8 mouse cellular contexts compared by ENCODE assay signal in the genomic region with DNA sequence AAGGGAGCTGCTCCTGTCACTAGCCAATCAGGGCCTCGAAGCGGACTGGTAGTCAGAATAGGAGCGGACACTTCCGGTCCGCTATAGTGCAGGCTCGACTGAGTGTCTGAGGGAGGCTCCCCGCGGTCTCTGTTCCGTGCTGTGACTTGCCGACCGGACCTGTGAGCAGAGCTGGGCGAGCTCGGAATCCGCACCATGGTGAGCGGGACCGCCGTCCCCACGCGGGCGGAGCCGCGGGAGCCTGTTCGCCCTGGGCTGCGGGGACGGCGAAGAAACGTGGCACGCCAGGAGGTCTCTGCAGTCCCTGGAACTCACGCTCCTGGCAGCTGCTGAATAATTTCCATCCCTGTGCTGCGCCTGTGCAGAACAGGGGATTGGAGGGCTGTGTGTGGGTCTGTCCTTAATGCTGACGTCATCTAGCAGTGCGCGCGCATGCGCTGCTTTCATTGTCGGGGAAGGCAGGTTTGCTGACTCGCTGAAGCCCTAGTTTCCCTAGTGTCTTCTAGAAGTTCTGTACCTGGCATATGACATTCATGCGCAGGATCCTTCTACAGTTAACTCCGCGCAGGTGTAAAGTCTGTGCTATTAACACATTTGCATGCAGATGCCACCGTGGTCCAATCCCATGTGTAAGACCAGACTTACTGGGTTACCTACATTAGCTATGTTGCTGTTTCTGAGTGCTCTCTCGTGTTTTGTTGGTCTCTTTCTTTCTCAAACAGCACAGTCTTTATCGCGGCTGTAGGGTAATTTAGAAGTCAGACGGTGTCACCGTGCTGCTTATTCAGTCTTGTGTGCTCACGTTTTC. TPM values are rescaled to one million over a fixed set of nuclear protein-coding genes. Genes with fewer than 3 reads are reported as not detected.
DNase-seq lines count a peak whose midpoint lies in the region; ATAC-seq lines count a peak whose summit lies in the region.

No protein-coding gene starts in this region.

- ATAC-seq in hindbrain, embryonic 13.5 days (ENCODE audit: low FRiP score) = peak; percentile 100

- peak; percentile 62 for DNase-seq in T-cell, adult 2 months (ENCODE audit: low spot score)
- peak; percentile 90 to 93 for DNase-seq in cerebellum, postnatal 10 days
- peak; percentile 67 to 70 for DNase-seq in frontal cortex, postnatal 25 days (ENCODE audit: low spot score in 2 of 2)
- peak; percentile 87 to 91 for DNase-seq in layer of hippocampus, postnatal 14 days (ENCODE audit: low spot score in 2 of 2)
- DNase-seq in lung, postnatal 10 days = peak; percentile 86
- peak; percentile 76 for DNase-seq in ovary, postnatal 36 days (ENCODE audit: low spot score)
- peak; percentile 67 for DNase-seq in thymus, postnatal 14 days

- H3K4me3 ChIP-seq in hindbrain, embryonic 13.5 days = peak overlapping the region; percentile 61

- H3K27me3 ChIP-seq in hindbrain, embryonic 13.5 days = no peaks in the 10 kb centered on the region

- H3K36me3 ChIP-seq in hindbrain, embryonic 13.5 days = no peaks in the 10 kb centered on the region

- peak overlapping the region; percentile 74 for H3K4me2 ChIP-seq in hindbrain, embryonic 13.5 days

- H3K4me1 ChIP-seq in hindbrain, embryonic 13.5 days (replicated peaks) = peaks cover 10% of the 10 kb centered on the region

- WGBS in hindbrain, embryonic 13.5 days = 7% methylated on average over 47 of the region's 47 CpGs

- 0 out of 2 replicates have a peak, but pooled peaks cover 7% of the 10 kb centered on the region for H3K9me3 ChIP-seq in hindbrain, embryonic 13.5 days

- peak overlapping the region; percentile 83 for H3K9ac ChIP-seq in hindbrain, embryonic 13.5 days

- H3K27ac ChIP-seq in hindbrain, embryonic 13.5 days = peak overlapping the region; percentile 97

RNA-seq across cellular contexts. Expression of a gene that starts 50.6 kb away (rescaled TPM):
- polyA plus RNA-seq in hindbrain, embryonic 13.5 days (2015; fragmentation: Nextera tagmentation; extraction: Ambion mirVana) = 9.1 and 9.6 TPM in 2 replicates
- 10 to 100 TPM; 10.2 to 10.9 TPM for total RNA-seq in layer of hippocampus, postnatal 14 days (2021)

Comparison
In these comparisons a context has a peak if more than half of its experiments do, and no peak if none do; other contexts are left out.
1. Peak in every context shown above with its lines: DNase-seq, ATAC-seq, H3K4me3 ChIP-seq and H3K27ac ChIP-seq.